Mouse (Mus musculus): ENCODE measurements at regions not wholly inside any gene's neighbourhood (a gene's known extent, or its start where the extent isn't known, plus 50 kb on each side); places are given as distances from the start of the nearest gene placed in this dataset.

DNA sequence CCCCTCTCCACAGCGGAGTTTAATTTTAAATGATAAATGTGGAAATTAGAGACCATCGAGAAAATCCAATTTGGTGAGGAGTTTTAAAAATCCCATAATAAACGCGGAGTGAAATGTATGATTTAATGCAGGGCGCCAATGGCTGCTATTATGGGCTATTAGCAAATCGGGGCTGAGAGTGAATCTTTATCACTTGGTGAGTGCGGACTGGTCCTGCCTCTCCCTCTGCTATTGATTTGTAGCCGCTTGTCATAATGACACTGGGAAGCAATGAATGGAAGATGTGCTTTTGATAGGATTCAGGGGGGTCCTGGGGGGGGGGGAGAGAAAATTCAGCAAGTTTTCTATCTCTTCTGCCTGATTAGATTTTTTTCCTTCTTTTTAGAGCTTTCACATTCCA lies 279.6 kb upstream of the Pmfbp1 start:
- Histone ChIP-seq H3K4me1 (ENCODE audit: control insufficient read depth, insufficient read depth, insufficient read length, low read length) (no peaks in the 10 kb centered on the region), H3K36me3 (ENCODE audit: control insufficient read depth, insufficient read depth, low read length) (no peaks in the 10 kb centered on the region), H3K27ac (ENCODE audit: insufficient read depth, low read depth, low read length) (no peak overlapping the region), H3K27me3 (ENCODE audit: control insufficient read depth, insufficient read depth, low read length) (no peaks in the 10 kb centered on the region), H3K4me3 (ENCODE audit: low read depth, low read length) (no peak overlapping the region)
- WGBS: 79% methylated on average over 8 of the region's 8 CpGs
- no peak for TF ChIP-seq CTCF (IDR thresholded peaks at IDR 0.05; ENCODE audit: extremely low read depth, insufficient read length, insufficient replicate concordance, low read depth, low read length)
- TF ChIP-seq POLR2A (IDR thresholded peaks at IDR 0.05; ENCODE audit: low read depth, low read length): no peak

DNA sequence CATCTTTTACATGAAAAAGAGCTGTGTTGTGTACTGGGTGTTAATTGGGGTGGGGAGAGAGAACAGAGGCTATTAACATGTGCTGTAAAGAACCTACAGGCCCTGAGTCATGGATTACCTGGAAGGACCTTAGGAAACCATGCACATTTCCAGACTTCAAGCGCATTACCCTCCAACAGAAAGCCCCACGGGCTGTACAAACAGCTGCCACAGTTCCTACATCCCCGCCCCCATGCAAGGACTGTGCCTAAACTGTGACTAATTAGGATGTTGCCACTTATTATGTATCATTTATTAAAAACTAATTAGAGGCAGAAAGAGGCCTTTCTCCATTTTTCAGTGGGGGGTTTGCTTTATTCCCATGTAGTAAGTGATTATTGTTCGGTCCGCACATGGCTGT lies 277.5 kb upstream of the Pmfbp1 start:
- Histone ChIP-seq H3K4me1 (ENCODE audit: control insufficient read depth, insufficient read depth, insufficient read length, low read length) (no peaks in the 10 kb centered on the region), H3K27ac (ENCODE audit: insufficient read depth, low read depth, low read length) (no peak overlapping the region), H3K27me3 (ENCODE audit: control insufficient read depth, insufficient read depth, low read length) (no peaks in the 10 kb centered on the region), H3K36me3 (ENCODE audit: control insufficient read depth, insufficient read depth, low read length) (no peaks in the 10 kb centered on the region), H3K4me3 (ENCODE audit: low read depth, low read length) (no peak overlapping the region)
- 83% methylated on average over 5 of the region's 5 CpGs for WGBS
- TF ChIP-seq POLR2A (IDR thresholded peaks at IDR 0.05; ENCODE audit: low read depth, low read length): no peak
- TF ChIP-seq CTCF (IDR thresholded peaks at IDR 0.05; ENCODE audit: extremely low read depth, insufficient read length, insufficient replicate concordance, low read depth, low read length): no peak

DNA sequence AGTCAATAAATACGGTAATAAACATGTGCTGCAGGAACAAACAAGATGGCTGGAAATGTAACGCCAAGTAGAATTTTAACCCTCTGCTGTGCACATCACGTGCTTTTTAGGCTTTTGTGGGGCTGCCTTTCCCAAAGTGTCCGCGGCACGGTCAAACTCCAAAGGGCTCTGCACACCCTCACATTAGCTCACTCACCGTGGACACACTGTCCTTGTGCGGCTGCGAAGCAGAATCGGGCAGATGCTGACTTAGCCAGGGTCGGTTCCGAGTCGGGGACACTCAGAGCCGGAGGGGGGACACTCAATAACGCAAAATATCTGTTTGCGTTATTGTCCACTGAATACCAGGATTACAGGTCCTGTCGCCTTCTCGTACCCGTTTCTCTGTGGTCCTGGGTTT lies 276.5 kb upstream of the Pmfbp1 start:
- WGBS: 93% methylated on average over 19 of the region's 19 CpGs
- TF ChIP-seq POLR2A (IDR thresholded peaks at IDR 0.05; ENCODE audit: low read depth, low read length): no peak
- TF ChIP-seq CTCF (IDR thresholded peaks at IDR 0.05; ENCODE audit: extremely low read depth, insufficient read length, insufficient replicate concordance, low read depth, low read length): no peak

DNA sequence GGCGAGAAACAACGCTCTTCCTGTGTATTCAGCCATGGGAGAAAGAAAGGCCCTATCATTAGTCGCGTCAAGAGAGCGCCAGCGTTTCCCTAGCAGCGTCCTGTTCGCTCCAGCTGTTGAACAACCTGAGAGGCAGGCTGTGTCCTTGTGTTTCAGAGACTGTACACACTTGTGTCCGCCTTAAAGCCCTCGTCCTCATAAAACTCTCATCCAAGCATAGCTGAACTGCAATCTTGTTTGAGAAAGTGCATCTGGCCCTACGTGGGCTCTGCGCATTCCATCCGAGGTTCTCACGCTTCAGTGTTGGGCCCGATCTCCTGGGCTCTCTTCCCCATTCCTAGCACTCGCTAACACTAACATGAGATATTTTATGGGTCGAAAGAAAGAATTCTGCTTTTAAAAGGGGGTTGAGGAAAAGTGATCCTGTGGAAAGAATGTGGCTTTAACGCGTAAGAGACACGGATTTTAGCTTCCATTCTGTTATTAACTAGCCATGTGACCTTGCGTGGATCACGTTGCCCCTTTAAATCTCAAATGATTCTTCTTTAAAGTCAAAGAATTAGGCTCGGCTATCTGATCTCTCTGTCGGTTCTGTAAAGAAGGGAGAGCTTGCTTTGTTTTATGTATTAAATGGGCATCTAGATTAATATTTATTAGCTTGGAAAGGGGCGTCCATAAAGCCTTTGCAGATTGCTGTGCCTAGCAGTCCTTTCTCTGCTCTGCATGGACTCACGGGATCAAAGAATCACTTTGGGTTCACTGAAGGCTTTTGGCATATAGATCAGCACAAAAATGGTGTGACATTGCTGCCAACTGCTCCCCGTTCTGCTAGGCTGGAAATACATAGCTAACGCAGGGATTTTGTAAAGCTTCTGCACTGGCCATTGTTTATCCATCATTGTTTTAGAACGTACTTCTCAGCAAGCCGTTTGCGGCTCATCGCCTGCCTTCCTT lies 261.3 kb upstream of the Pmfbp1 start:
- no peaks in the 10 kb centered on the region for H3K36me3 ChIP-seq (ENCODE audit: control insufficient read depth, insufficient read depth, low read length)
- H3K4me3 ChIP-seq (ENCODE audit: low read depth, low read length): no peak overlapping the region
- no peak for TF ChIP-seq CTCF (IDR thresholded peaks at IDR 0.05; ENCODE audit: extremely low read depth, insufficient read length, insufficient replicate concordance, low read depth, low read length)
- TF ChIP-seq POLR2A (IDR thresholded peaks at IDR 0.05; ENCODE audit: low read depth, low read length): no peak
- no peak overlapping the region for H3K27ac ChIP-seq (ENCODE audit: insufficient read depth, low read depth, low read length)
- H3K27me3 ChIP-seq (ENCODE audit: control insufficient read depth, insufficient read depth, low read length): no peaks in the 10 kb centered on the region
- no peaks in the 10 kb centered on the region for H3K4me1 ChIP-seq (ENCODE audit: control insufficient read depth, insufficient read depth, insufficient read length, low read length)
- 72% methylated on average over 32 of the region's 32 CpGs for WGBS

More for the DNA sequence above, 276.5 kb upstream of the Pmfbp1 start:
- no peak overlapping the region for H3K27ac ChIP-seq (ENCODE audit: insufficient read depth, low read depth, low read length)
- no peak overlapping the region for H3K4me3 ChIP-seq (ENCODE audit: low read depth, low read length)
- no peaks in the 10 kb centered on the region for H3K4me1 ChIP-seq (ENCODE audit: control insufficient read depth, insufficient read depth, insufficient read length, low read length)
- H3K27me3 ChIP-seq (ENCODE audit: control insufficient read depth, insufficient read depth, low read length): no peaks in the 10 kb centered on the region
- no peaks in the 10 kb centered on the region for H3K36me3 ChIP-seq (ENCODE audit: control insufficient read depth, insufficient read depth, low read length)

DNA sequence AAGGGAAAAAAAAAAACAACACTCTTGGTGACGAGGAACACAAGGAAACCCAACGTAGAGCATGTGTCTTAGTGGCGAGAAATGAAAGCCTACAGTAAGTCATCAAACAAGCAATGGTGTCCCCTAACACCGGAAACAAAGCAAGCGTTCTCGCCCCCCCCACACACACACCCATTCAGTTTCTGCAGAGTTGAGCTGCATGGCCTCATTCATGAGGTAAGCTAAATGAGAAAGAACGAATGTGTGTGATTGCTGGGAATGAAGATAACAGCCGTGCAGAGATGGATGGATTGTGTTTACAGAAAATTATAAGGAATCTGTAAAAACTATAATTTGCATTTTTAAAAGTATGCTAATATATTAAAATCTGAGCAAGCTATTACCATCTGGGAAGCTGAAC lies 248.3 kb upstream of the Pmfbp1 start:
- Histone ChIP-seq H3K27ac (ENCODE audit: insufficient read depth, low read depth, low read length) (no peak overlapping the region), H3K4me1 (ENCODE audit: control insufficient read depth, insufficient read depth, insufficient read length, low read length) (no peaks in the 10 kb centered on the region), H3K4me3 (ENCODE audit: low read depth, low read length) (no peak overlapping the region), H3K36me3 (ENCODE audit: control insufficient read depth, insufficient read depth, low read length) (no peaks in the 10 kb centered on the region), H3K27me3 (ENCODE audit: control insufficient read depth, insufficient read depth, low read length) (no peaks in the 10 kb centered on the region)
- 61% methylated on average over 8 of the region's 8 CpGs for WGBS
- TF ChIP-seq POLR2A (IDR thresholded peaks at IDR 0.05; ENCODE audit: low read depth, low read length): no peak
- no peak for TF ChIP-seq CTCF (IDR thresholded peaks at IDR 0.05; ENCODE audit: extremely low read depth, insufficient read length, insufficient replicate concordance, low read depth, low read length)

DNA sequence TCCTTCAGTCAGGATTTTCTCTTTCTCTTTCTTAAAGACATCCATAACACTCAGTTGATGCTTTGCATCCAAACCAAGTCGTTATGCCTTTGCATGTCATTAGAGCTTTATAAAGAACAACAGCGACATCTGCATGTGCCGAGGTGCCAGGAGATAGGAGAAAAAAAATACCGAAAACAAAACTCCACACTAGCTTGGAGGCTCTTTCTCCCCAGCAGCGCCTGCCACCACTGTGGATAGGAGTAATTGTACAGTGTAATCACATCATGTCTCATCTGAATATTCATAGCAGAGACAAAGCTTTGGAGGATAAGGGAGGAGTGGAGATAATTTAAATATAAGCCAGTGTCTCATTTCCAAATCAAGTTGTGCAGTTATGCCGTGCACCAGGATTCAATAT lies 246.0 kb upstream of the Pmfbp1 start:
- Histone ChIP-seq H3K27me3 (ENCODE audit: control insufficient read depth, insufficient read depth, low read length) (no peaks in the 10 kb centered on the region), H3K27ac (ENCODE audit: insufficient read depth, low read depth, low read length) (no peak overlapping the region), H3K36me3 (ENCODE audit: control insufficient read depth, insufficient read depth, low read length) (no peaks in the 10 kb centered on the region), H3K4me1 (ENCODE audit: control insufficient read depth, insufficient read depth, insufficient read length, low read length) (no peaks in the 10 kb centered on the region), H3K4me3 (ENCODE audit: low read depth, low read length) (no peak overlapping the region)
- TF ChIP-seq CTCF (IDR thresholded peaks at IDR 0.05; ENCODE audit: extremely low read depth, insufficient read length, insufficient replicate concordance, low read depth, low read length): no peak
- no peak for TF ChIP-seq POLR2A (IDR thresholded peaks at IDR 0.05; ENCODE audit: low read depth, low read length)
- 86% methylated on average over 6 of the region's 6 CpGs for WGBS

- Histone ChIP-seq H3K36me3 (ENCODE audit: control insufficient read depth, insufficient read depth, low read length) (no peaks in the 10 kb centered on the region), H3K4me1 (ENCODE audit: control insufficient read depth, insufficient read depth, insufficient read length, low read length) (no peaks in the 10 kb centered on the region), H3K27ac (ENCODE audit: insufficient read depth, low read depth, low read length) (no peak overlapping the region), H3K27me3 (ENCODE audit: control insufficient read depth, insufficient read depth, low read length) (no peaks in the 10 kb centered on the region), H3K4me3 (ENCODE audit: low read depth, low read length) (no peak overlapping the region)
- 81% methylated on average over 6 of the region's 6 CpGs for WGBS
- no peak for TF ChIP-seq CTCF (IDR thresholded peaks at IDR 0.05; ENCODE audit: extremely low read depth, insufficient read length, insufficient replicate concordance, low read depth, low read length)
- TF ChIP-seq POLR2A (IDR thresholded peaks at IDR 0.05; ENCODE audit: low read depth, low read length): no peak
Measured at GRCm38 (mm10) chr8:109248356-109248755, 245.5 kb upstream of the Pmfbp1 start.
